Mouse (Mus musculus) forebrain, embryonic 15.5 days (tissue): ENCODE measurements around the gene Fdps. TPM values are rescaled to one million over a fixed set of nuclear protein-coding genes. Genes with fewer than 3 reads are reported as not detected.

ENCODE experiments used
- ATAC-seq: fragments of 200-750 bp; cut with Nextera tagmentation; replicated peaks from 2 replicates; pipeline ENCODE4 v1.8.0; 2017; ENCODE audit warnings: mild to moderate bottlenecking, moderate TSS enrichment, moderate library complexity
- H3K27ac ChIP-seq: fragments of 300-500 bp; sonication (generic); replicated peaks from 2 replicates; pipeline ENCODE4 v1.5.1; 2015; ENCODE audit warnings: mild to moderate bottlenecking, inconsistent platforms
- H3K27me3 ChIP-seq: fragments of 300-500 bp; sonication (generic); 2 replicates; pipeline ENCODE4 v1.6.1; 2015; ENCODE audit warnings: inconsistent platforms
- H3K36me3 ChIP-seq: fragments of 300-500 bp; sonication (generic); 2 replicates; pipeline ENCODE4 v1.6.1; 2015; ENCODE audit warnings: mild to moderate bottlenecking, inconsistent platforms
- H3K4me1 ChIP-seq: fragments of 300-500 bp; sonication (generic); 2 replicates; pipeline ENCODE4 v1.6.1; 2015; ENCODE audit warnings: inconsistent platforms
- H3K4me2 ChIP-seq: fragments of 300-500 bp; sonication (generic); replicated peaks from 2 replicates; pipeline ENCODE4 v1.6.1; 2015; ENCODE audit warnings: mild to moderate bottlenecking, inconsistent platforms
- H3K4me3 ChIP-seq: fragments of 300-500 bp; sonication (generic); 2 replicates; pipeline ENCODE4 v1.5.1; 2015; ENCODE audit warnings: mild to moderate bottlenecking, inconsistent platforms
- H3K9ac ChIP-seq: fragments of 300-500 bp; sonication (generic); replicated peaks from 2 replicates; pipeline ENCODE4 v1.6.1; 2015; ENCODE audit warnings: mild to moderate bottlenecking, inconsistent platforms
- H3K9me3 ChIP-seq: fragments of 300-500 bp; sonication (generic); 2 replicates; pipeline ENCODE4 v1.6.1; 2016; ENCODE audit warnings: inconsistent platforms
- WGBS: fragments of 180-500 bp; shearing (Covaris S2); methylation state at CpG from one replicate; pipeline ENCODE4 v1.1.7; 2015; ENCODE audit warnings: mixed read lengths; 5-methylcytosine and 5-hydroxymethylcytosine counted together
- polyA plus RNA-seq: library from polyadenylated mRNA; unstranded; fragments of >200 nt; fragmentation: Nextera tagmentation; extraction: Ambion mirVana; gene quantifications from 2 replicates; pipeline ENCODE4 v1.2.1, GENCODE M21; 2015

Fdps gene
- polyA plus RNA-seq, 1 experiment from 2014 or later, result 364 TPM

DNA sequence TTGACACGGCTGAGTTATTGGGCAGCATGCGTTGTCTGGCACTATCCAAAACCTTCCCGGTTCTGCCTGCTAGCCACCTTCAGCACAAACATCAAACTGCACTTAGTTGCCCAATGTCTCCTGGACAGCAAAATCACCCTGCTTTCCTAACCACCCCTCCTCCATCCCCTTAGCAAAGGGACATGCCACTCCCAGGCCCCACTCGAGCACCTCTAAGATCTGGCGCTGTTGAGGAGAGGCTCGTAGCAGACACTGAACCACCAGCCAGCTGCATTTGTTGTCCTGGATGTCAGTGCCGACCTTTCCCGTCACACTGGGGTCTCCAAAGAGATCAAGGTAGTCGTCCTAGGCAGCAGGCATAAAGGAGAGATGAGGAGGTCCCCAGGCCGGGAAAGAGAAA lies 7.7 kb downstream of the Fdps start:
- Histone ChIP-seq H3K27me3 (peaks cover 2% of the 10 kb centered on the region; the same call in 1 of the 2 replicates), H3K9me3 (no peaks in the 10 kb centered on the region), H3K4me3 (no peak overlapping the region), H3K36me3 (peaks cover 38% of the 10 kb centered on the region), H3K27ac (no peak overlapping the region), H3K4me1 (peaks cover 28% of the 10 kb centered on the region), H3K4me2 (no peak overlapping the region), H3K9ac (no peak overlapping the region)
- WGBS, result 80% methylated on average over 10 of the region's 10 CpGs
- ATAC-seq, result no peak

DNA sequence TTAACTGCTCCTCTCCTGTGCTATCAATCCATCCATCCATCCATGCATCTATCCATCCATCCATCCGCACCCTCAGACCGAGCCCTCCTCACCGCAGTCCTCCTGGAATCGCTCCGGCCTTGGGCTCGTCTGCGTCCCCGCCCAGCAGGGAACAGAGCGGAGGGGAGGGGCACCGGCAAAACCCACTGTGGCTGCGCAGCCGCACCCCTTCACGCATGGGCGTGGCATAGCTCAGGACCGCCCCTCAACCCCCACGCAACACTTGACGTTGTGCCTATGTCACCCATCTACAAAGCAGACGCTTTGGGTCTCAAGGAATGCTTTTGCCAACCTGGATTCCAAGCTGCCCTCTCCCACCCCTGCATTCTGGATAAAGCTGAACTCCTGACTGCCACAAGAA lies 8.6 kb downstream of the Fdps start, which contains the start of gene Rusc1:
Rusc1 (minus strand) TSS at position 137 of the 400 bp plus-strand sequence.
- peak; percentile 82 for ATAC-seq
- Histone ChIP-seq H3K36me3 (peaks cover 39% of the 10 kb centered on the region), H3K27ac (peak within 1 kb of the TSS; percentile 83), H3K4me3 (peak within 1 kb of the TSS; percentile 81), H3K9me3 (no peaks in the 10 kb centered on the region), H3K9ac (peak within 1 kb of the TSS; percentile 76), H3K27me3 (peaks cover 4% of the 10 kb centered on the region; the same call in 1 of the 2 replicates), H3K4me1 (peaks cover 29% of the 10 kb centered on the region), H3K4me2 (peak within 1 kb of the TSS; percentile 83)
- 3% methylated on average over 18 of the region's 18 CpGs for WGBS

DNA sequence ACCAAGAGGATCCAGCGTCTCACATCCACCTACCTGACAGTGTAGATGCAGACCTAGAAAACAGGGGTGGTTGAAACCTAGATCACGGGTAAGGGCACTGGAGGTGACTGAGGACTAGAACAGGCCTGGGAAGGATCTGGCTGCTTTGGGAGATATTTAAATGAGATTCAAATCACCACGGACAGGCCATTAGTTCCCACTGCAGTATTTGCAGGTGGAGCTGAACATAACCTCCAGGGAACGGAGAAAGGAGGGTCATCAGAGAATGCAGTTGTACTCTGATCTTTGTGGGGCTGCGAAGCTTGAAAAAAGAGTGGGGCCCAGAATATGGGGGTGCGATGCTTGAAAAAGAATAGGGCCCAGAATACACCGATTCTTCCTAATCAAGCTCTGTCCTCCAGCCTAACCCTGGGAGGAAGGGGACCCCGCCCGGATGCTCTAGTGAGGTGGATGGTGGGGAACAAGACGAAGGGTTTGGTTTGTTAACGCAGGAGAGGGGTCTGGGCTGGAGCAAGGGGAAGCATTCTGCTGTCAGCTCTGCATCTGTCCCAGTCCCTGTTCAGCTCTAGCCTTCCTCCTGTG lies 9.2 kb downstream of the Fdps start:
- 18% methylated on average over 11 of the region's 11 CpGs for WGBS
- Histone ChIP-seq H3K27ac (peak overlapping the region; percentile 83), H3K9me3 (no peaks in the 10 kb centered on the region), H3K27me3 (peaks cover 4% of the 10 kb centered on the region; the same call in 1 of the 2 replicates), H3K4me1 (peaks cover 33% of the 10 kb centered on the region), H3K4me3 (peak overlapping the region; percentile 81), H3K9ac (peak overlapping the region; percentile 76), H3K36me3 (peaks cover 42% of the 10 kb centered on the region), H3K4me2 (peak overlapping the region; percentile 83)
- peak; percentile 29 for ATAC-seq

DNA sequence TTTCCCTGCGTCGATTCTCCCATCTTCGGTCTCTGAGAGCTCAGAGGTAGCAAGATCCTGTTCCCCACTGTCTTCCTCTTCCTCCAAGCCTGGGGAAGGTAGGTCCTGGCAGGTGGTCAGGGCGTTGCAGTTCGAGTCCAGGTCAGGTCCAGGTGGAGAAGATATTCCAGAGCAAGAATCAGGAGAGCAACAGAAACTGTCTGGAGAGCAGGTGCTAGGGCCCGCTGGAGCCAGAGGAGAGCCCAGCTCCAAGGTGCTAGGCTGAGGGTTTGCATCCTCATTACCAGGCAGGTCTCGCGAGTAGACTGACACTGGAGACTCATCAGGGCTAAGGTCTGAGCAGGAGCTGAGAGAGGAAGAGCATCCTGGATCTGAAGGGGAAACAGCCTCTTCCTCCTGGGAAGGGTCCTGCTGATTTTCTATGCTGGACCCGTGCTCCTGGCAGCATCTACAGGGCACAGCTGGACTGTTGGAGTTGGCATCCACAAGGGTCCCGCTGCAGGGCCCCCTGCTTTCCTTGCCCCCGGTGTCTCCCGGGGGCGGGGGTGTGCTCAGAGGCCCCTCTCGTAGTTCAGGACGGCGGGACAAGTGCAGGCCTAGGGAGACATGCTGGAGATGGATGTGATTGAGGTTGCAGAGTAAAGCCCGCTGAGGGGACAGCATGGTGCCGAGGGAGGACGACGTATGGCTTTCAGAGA lies 9.8 kb downstream of the Fdps start:
- peaks cover 35% of the 10 kb centered on the region for H3K4me1 ChIP-seq
- peak overlapping the region; percentile 83 for H3K4me2 ChIP-seq
- ATAC-seq, result no peak
- no peaks in the 10 kb centered on the region for H3K9me3 ChIP-seq
- WGBS, result 13% methylated on average over 20 of the region's 20 CpGs
- peak overlapping the region; percentile 81 for H3K4me3 ChIP-seq
- H3K9ac ChIP-seq, result peak overlapping the region; percentile 76
- peaks cover 4% of the 10 kb centered on the region; the same call in 1 of the 2 replicates for H3K27me3 ChIP-seq
- H3K36me3 ChIP-seq, result peaks cover 40% of the 10 kb centered on the region
- peak overlapping the region; percentile 50; the same call in 1 of the 2 replicates for H3K27ac ChIP-seq

DNA sequence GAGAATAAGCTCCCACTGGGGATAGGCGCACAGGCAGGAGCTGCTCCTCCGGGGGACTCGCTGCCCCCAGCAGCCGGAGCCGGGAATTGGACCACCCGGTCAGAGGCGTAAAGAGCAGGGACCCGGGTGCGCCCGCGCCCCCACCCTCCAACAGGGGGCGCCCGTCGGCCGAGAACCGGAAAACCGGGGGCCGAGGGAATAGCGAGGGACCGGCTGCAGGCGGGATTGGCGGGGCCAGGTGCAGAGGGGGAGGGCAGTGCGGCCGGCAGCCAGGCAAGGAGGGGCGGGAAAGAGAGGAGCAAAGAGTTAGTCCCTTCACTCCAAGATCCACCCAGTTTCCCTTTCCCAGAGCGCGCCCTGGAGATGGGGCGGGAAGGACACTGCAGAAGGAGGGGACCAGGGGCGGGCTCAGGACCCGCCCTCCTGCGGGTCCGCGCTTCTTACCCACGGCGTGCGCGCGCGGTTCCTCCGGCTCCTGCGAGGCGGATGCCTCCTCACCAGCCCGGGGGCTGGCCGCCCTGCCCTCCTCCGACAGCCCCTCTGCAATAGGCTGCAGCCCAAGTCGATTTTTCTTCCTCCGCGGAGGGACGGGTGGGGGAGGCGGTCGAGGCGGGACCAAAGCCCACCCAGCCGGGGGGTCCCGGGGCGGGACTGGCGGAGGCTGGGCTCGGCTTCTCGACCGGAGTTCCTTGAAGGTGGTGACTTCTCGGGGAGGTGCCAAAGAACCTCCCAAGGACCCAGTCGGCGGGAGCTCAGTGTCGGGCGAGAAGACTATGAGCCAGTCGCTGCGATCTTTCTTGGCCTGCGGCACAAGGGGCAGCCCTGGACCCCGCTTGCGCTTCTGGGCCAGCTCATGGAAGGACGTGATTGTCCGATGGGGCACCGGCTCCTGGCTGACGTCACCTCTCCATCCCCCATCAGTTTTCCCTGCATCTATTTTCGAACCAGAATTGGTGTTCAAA lies 10.8 kb downstream of the Fdps start:
- H3K9me3 ChIP-seq, result no peaks in the 10 kb centered on the region
- peak; percentile 46 for ATAC-seq
- peak overlapping the region; percentile 50 for H3K27ac ChIP-seq
- H3K4me2 ChIP-seq, result peak overlapping the region; percentile 83
- WGBS, result under 1% methylated on average over 71 of the region's 74 CpGs
- H3K4me3 ChIP-seq, result peak overlapping the region; percentile 81
- peaks cover 35% of the 10 kb centered on the region for H3K4me1 ChIP-seq
- peaks cover 4% of the 10 kb centered on the region; the same call in 1 of the 2 replicates for H3K27me3 ChIP-seq
- peaks cover 39% of the 10 kb centered on the region for H3K36me3 ChIP-seq
- peak overlapping the region; percentile 76 for H3K9ac ChIP-seq

DNA sequence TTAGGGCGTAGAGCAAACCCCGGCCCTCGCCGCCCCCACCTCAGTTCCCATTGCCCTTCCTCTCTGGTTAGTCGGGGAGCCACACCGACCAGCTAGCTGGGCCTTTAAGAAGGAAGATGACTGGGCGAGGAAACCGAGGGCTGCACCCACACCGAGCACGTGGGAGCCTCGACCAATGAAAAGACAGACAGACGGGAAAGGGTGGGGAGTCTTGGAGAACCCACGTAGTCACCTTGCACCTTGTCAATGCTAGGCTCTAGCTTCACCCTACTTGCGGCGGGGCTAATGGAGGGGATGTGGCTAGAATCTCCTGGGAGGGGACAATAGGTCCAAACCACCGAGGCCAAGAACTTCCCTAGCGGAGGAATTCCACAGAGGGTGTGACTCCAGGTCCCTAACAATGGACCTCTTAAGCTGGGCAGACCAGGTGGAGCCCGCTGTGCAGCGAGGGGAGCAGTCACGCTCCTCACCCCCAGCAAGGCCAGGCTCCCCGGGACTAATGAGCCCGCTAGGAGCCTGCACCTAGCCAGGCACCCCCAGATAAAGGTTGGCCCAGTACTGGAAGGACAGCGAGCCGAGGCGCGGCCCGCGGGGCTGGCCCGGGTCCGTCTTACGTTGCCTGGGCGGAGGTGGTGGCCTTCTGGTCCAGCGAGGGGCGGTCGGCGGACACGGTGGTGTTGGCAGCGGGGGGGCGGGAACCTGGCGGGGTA lies 11.7 kb downstream of the Fdps start:
- peak overlapping the region; percentile 81 for H3K4me3 ChIP-seq
- peak overlapping the region; percentile 50 for H3K27ac ChIP-seq
- WGBS, result under 1% methylated on average over 40 of the region's 40 CpGs
- H3K27me3 ChIP-seq, result peaks cover 4% of the 10 kb centered on the region; the same call in 1 of the 2 replicates
- H3K4me1 ChIP-seq, result peaks cover 35% of the 10 kb centered on the region
- H3K36me3 ChIP-seq, result peaks cover 38% of the 10 kb centered on the region
- H3K9ac ChIP-seq, result peak overlapping the region; percentile 76
- peak; percentile 62 for ATAC-seq
- peak overlapping the region; percentile 83 for H3K4me2 ChIP-seq
- H3K9me3 ChIP-seq, result no peaks in the 10 kb centered on the region

DNA sequence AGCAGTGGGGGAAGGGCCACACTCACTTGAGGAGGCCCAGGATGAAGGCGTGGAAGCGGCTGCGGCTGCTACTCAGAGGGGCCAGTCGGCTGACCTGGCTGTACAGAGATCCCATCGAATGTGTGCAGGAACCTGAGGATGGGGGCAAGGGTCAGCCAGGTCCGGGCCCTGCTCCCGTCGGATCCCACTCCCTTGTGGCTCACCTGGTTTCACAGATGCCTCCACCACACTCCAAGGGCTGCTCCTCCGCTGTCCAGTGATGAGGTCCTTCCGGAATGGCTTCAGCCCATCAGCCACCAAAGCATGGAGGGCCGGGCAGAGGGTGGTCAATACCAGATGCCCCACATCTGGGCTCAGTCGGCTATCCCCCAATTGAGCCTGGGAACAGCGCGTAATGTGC lies 12.8 kb downstream of the Fdps start:
- WGBS, result 68% methylated on average over 14 of the region's 14 CpGs
- ATAC-seq, result no peak
- Histone ChIP-seq H3K4me3 (peak overlapping the region; percentile 81), H3K4me2 (peak overlapping the region; percentile 83; the same call in 1 of the 2 replicates), H3K27ac (no peak overlapping the region), H3K27me3 (peaks cover 4% of the 10 kb centered on the region; the same call in 1 of the 2 replicates), H3K9me3 (no peaks in the 10 kb centered on the region), H3K9ac (no peak overlapping the region), H3K4me1 (peaks cover 35% of the 10 kb centered on the region), H3K36me3 (peaks cover 43% of the 10 kb centered on the region)

DNA sequence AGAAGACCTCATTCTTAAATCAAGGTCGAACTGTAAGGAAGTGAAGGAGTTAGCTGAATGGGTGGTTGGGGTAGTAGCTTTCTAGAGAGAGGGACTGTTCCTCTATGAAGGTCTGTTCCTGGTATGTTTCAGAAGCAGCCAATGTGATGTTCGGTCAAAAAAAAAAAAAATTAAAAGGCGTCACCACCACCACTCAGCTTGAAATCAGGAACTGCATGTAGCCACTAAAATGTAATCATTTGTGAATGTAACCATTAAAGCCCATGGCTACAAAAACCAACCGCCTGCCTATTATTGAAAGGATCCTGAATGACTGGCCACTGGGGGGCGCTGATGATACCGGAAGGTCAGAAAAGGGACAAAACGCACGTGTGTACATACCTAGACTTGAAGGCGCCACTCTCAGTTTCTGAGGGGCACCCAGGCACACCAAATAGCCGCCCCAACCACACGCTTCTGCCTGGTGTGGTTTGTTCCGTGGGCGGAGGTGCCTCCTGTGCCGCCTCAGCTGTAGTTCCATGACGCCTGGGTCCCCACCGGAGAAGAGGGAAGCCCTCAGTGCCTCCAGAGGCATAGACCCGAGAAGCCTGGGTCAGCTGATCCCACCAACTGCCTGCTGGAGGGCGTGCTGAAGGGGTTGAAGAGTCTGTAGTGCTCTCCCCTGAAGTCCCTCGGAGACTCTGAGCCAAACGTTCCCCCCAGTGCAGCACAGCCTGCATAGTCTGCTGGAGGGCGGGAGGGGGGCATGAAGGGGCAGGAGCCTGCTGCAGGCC lies 14.2 kb downstream of the Fdps start:
- H3K9me3 ChIP-seq, result no peaks in the 10 kb centered on the region
- H3K27me3 ChIP-seq, result peaks cover 4% of the 10 kb centered on the region; the same call in 1 of the 2 replicates
- H3K4me3 ChIP-seq, result no peak overlapping the region
- H3K4me1 ChIP-seq, result peaks cover 29% of the 10 kb centered on the region
- H3K36me3 ChIP-seq, result peaks cover 47% of the 10 kb centered on the region
- no peak overlapping the region for H3K9ac ChIP-seq
- WGBS, result 33% methylated on average over 21 of the region's 21 CpGs
- no peak overlapping the region for H3K4me2 ChIP-seq
- no peak overlapping the region for H3K27ac ChIP-seq
- ATAC-seq, result no peak

DNA sequence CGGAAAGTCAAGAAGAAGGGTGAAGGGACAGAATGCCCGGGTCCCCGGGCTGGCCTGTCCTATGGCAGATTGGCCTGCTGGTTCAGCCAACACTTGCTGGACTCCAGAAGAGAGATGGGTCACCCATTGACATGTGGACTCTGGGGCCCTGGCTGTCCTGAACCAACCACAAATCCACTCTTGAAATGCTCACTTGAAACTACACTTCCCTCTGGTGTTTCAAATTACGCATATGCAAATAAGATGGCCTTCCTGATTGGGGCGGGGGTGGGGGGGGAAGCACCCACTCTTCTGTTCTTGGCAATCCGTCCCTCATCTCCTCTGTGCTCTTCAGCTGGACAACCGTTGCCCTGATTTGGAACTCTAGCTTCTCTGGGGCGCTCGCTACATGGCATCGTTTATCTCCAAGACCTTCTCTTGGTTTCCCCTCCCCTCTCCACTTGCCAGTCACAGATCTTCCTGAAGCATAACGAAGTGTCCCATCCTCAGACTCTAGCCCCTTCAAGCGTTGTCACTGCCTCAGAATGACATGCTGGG lies 17.0 kb downstream of the Fdps start:
- no peak overlapping the region for H3K4me2 ChIP-seq
- no peak overlapping the region for H3K27ac ChIP-seq
- H3K36me3 ChIP-seq, result peaks cover 51% of the 10 kb centered on the region
- H3K4me3 ChIP-seq, result no peak overlapping the region
- WGBS, result 84% methylated on average over 12 of the region's 12 CpGs
- H3K9ac ChIP-seq, result no peak overlapping the region
- peaks cover 4% of the 10 kb centered on the region; the same call in 1 of the 2 replicates for H3K27me3 ChIP-seq
- H3K9me3 ChIP-seq, result no peaks in the 10 kb centered on the region
- peaks cover 15% of the 10 kb centered on the region for H3K4me1 ChIP-seq
- no peak for ATAC-seq

DNA sequence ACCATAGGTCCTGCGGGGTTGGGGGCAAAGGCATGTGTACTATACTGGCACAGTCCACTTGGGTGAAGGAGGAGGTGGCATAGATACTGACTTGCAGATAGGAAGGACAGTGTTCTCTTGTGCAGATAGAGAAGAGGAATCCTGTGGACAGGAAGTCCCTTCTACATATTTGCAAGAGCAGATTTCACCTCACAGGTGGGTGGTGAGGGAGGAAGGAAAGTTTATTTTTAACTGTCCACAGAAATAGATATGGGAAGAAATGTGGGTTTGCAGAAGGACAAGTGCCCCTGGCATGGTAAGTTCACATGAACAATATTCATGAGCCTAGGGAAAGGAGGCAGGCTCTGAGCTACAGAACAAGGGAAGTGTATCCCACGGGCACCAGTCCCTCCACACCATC lies 17.6 kb downstream of the Fdps start:
- Histone ChIP-seq H3K27me3 (peaks cover 3% of the 10 kb centered on the region; the same call in 1 of the 2 replicates), H3K9me3 (no peaks in the 10 kb centered on the region), H3K27ac (no peak overlapping the region), H3K4me2 (no peak overlapping the region), H3K4me1 (peaks cover 9% of the 10 kb centered on the region; the same call in 1 of the 2 replicates), H3K36me3 (peaks cover 57% of the 10 kb centered on the region), H3K9ac (no peak overlapping the region), H3K4me3 (no peak overlapping the region)
- no peak for ATAC-seq
- WGBS, result 82% methylated on average over 2 of the region's 2 CpGs
